Mouse (Mus musculus): ENCODE data around the gene Tnip2.

Gene Tnip2

GRCm38 (mm10) chr5:34524511-34524910, 10.7 kb upstream of the Tnip2 start:
- DNase-seq (ENCODE audit: extremely low spot score, low read depth, low spot score): no peak

GRCm38 (mm10) chr5:34523958-34524485, 10.2 kb upstream of the Tnip2 start:
- no peak for DNase-seq (ENCODE audit: extremely low spot score, low read depth, low spot score)

- no peak for DNase-seq (ENCODE audit: extremely low spot score, low read depth, low spot score)
Observed at GRCm38 (mm10) chr5:34521337-34521736, 7.5 kb upstream of the Tnip2 start.

DNA sequence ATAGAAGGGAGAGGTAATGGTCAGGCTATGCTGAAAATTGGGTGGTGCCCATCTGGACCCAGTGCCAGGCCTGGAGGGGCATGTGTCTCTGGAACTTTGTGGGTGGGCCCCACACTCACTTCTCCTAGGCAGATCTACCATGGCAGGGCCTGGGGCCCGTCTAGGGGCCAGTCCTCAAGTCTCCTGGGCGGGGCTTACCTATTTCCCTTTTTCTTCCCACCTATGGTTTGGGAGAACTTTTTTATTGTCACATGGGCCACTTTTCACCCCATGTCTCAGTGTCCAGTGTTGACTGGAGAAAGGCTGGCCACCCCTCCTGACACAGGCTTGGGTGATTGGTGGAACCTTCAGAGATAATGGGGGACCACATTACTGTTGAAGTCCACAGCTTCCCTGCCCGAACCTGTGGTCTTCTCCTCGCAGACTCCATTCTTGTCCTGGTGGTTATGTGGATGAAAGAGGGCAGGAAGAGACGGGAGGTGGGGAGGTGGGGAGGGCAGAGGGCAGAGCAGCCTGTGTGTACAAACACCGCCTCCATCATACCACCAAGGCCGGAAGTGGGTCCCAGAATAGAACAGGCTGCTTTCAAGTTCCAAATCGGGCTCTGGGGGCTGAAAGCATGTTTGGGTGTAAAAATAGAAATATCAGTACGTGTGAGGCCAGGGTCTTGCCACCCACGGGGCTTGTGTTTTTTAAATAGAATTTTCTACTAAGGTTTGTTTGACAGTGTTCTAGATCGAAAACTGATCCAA, 6.8 kb upstream of the Tnip2 start:
- DNase-seq (ENCODE audit: extremely low spot score, low read depth, low spot score): no peak

- no peak for DNase-seq (ENCODE audit: extremely low spot score, low read depth, low spot score)
Observed at GRCm38 (mm10) chr5:34519389-34519910, 5.7 kb upstream of the Tnip2 start.

DNA sequence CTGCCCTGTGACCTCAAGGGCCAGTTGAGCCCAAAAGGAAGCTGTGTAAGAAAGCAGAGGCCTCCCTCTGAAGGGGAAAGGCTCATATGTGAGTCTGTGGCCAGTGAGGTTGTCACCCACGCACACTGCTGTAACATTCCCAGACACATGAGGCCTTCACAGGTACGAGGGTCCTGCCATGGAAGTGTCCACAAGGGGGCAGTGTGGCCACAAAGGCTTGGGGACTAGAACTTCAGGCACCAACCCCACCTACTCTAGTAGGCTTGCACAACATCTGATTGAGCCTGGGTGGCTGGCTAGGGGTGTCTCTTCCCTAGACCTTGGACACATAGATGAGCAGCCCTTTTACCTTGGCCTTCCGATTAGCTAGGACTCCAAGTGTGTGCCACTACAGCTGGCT, 4.1 kb upstream of the Tnip2 start:
- no peak for DNase-seq (ENCODE audit: extremely low spot score, low read depth, low spot score)

DNA sequence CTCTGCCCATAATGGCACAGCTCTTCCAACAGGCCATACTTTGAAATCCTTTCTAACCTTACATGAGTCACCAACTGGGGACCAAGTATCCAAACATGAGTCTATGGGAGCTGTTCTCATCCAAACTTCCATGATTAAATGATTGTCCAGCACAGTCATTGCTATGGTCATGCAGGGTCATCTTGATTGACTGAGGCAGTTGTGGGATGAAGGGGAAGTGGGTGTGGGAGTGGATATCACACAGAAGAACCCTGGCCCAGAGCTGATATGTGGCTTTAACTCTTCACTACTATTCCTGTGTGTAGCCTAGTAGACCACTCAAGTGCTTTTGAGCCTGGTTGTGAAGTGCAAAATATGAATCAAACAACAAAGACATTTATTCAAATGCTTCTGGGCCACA, 1.3 kb upstream of the Tnip2 start:
- DNase-seq (ENCODE audit: extremely low spot score, low read depth, low spot score): no peak

- no peak for DNase-seq (ENCODE audit: extremely low spot score, low read depth, low spot score)
Observed at GRCm38 (mm10) chr5:34514218-34514566, 401 bp upstream of the Tnip2 start.

- DNase-seq (ENCODE audit: extremely low spot score, low read depth, low spot score): no peak
Observed at GRCm38 (mm10) chr5:34512486-34512885, 1.3 kb downstream of the Tnip2 start.

- no peak for DNase-seq (ENCODE audit: extremely low spot score, low read depth, low spot score)
Observed at GRCm38 (mm10) chr5:34502821-34503220, 11.0 kb downstream of the Tnip2 start.

DNA sequence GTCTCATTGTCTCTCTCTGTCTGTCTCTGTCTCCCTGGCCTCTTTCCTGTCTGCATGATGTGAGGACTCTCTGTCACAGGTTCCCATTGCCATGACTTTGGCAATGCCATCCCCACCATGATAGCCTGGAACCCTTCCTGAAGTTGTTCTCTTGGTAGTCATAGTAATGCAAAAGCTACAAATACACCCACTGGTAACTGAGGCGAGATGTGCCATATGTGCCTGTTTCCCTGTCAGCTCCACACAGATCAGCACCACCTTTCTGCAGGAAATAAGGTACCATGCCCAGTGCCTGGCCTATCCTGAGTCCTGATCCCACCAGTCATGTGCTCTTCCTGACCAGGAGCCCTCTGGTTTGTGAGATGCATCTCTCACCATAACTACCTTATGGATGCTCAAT, 11.4 kb downstream of the Tnip2 start:
- DNase-seq (ENCODE audit: extremely low spot score, low read depth, low spot score): no peak

- DNase-seq (ENCODE audit: extremely low spot score, low read depth, low spot score): no peak
Observed at GRCm38 (mm10) chr5:34501588-34501987, 12.2 kb downstream of the Tnip2 start.

DNA sequence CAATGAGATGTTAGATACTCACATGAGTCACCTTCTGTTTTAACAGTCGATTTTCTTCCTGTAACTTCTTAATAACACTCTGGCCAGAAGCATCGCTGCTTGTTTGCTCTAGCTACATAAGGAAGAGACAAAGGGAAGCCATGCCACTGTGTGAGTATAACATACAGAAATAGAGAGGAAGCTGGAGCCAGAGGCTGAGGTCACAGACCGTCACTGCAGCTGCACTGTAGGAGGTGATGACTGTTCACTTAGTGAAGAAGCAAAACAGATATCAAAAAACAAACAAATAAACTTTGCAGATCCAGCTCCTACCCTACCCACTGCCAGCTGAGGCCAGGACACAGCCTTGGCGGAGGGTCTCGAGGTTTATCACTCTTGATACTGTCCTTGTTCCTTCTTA, 12.9 kb downstream of the Tnip2 start:
- no peak for DNase-seq (ENCODE audit: extremely low spot score, low read depth, low spot score)

DNA sequence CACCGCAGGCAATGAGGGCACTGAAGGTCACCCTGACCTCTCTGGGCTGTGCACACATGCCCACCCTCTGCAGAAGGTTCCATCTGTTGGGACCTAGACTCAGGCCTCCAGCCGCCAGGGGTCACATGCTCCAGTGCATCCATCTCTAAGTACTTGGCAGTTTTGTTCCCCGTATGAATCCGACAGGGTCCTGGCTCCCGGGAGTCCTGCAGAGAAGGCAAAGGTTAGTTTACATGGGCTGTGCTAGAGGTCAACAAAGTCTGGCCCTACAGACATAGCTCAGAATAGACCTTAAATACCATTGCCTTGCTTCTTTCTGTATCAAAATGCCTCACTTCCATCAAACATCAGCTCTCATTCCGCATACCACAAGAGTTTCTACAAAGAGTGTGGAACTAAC, 17.0 kb downstream of the Tnip2 start:
- DNase-seq (ENCODE audit: extremely low spot score, low read depth, low spot score): no peak

DNA sequence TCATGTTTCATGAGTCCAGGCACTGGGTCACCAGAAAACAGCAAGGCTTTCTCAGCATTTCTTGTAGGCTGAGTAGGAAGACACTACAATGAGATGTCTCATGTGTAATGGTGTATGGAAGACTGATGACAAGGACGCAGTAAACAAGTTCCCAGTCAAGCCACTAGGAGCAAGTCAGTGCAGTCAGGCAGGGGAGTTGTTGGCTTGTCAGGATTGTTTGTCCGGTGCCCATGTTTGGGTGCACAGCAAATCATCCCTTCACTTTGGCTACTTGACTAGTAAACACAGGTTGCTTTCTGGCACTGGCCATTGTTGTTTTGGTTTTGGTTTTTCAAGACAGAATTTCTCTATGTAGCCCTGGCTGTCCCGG, 24.4 kb downstream of the Tnip2 start:
- DNase-seq (ENCODE audit: extremely low spot score, low read depth, low spot score): no peak

- no peak for DNase-seq (ENCODE audit: extremely low spot score, low read depth, low spot score)
Observed at GRCm38 (mm10) chr5:34488741-34489417, 24.9 kb downstream of the Tnip2 start.

DNA sequence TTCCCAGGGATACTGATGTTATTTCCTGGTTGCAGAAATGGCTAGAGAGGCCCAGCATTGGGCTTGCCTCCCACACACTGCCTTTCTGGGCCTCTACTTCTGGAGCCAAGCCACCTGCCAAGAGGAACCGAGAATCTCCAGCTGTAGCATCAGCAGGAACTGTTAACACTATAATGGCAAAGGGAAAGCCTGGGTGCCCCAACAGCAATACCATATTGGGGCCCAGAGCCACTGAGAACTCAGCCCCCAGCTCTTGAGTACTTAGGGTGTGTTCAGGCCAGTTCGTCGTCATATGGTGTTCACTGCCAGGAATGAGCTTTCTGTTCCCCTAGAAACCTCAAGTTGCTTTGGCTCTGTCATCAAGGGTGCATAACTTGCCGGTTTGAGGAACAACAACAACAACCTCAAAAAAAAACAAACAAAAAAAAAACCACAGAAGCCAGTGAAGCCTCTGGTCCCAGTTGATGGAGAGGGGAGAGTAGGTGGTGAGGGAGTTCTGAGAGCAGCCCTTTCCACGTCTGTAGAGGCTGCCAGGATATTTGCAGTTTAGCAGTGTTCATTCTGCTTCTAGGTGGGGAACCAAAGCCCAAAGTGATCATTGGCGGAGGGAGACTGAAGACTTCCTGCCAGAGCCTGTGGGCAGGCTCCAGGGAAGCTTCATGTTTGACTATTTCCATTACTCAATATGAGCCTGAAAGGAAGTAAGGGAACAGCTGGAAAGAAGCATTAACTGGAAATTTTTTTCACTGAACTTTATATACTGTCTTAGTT, 26.3 kb downstream of the Tnip2 start:
- no peak for DNase-seq (ENCODE audit: extremely low spot score, low read depth, low spot score)

DNA sequence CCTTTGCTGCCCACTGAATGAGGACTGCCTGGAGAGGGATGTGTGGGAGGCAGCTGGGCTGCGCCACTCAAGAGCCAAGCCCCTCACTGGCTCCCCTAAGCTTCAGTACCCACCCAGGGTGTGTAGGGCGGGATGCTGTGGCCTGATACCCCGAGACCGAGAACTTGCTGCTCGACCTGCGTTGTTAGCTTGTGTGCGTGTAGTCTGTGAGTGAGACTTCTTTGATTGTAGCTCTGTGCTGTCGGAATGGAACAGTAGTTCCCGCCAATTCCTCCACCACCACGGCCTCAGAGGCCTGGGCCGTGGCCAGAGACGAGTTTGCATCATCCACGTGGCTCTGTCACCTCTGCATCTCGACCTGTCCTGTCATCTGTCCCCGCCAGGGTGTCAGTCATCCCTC, 28.1 kb downstream of the Tnip2 start:
- DNase-seq (ENCODE audit: extremely low spot score, low read depth, low spot score): no peak

DNA sequence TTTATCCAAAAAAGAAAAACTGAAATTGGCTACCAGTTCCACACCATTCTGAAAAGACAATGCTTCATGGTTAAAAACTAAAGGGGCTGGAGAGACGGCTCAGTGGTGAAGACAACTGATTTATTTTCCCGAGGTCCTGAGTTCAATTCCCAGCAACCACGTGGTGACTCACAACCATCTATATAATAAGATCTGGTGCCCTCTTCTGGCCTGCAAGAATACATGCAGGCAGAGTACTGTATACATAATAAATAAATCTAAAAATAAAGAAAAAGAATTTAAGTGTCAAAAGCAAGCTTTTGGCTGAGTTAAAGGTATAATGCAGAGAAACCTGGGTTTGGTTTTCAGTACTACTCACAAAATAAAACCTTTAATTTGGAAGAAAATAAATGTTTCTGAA, 32.9 kb downstream of the Tnip2 start:
- DNase-seq (ENCODE audit: extremely low spot score, low read depth, low spot score): no peak

DNA sequence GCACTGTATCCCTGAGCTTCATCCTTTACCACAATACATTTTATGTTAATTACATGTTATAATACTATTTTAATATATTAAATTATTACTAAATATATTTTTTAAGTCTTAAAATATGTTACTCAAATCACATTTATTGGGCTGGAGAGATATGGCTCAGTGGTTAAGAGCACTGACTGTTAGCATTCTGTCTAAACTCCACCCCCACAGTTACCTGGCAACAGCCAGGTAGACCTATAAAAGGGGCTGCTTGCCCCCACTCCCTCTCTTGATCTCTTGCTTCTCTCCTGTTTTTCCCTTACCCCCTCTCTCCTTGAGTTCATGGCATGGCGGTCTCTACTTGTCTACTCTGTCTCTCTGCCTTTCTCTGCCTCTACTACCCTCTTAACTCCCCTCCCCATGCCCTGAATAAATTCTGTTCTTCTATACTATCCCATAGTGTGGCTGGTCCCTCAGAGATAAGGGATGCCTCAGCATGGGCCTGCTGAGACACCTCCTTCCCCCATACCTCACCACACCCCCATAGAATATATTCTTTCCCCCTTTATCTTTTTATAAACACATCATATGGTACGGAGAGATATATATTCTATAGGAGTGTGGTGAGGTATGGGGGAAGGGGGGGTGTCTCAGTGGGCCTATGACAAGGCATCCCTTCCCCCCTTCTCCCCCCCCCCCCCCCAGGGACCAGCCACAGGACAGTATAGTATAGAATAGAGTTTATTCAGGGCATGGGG, 45.6 kb downstream of the Tnip2 start:
- DNase-seq (ENCODE audit: extremely low spot score, low read depth, low spot score): no peak

DNA sequence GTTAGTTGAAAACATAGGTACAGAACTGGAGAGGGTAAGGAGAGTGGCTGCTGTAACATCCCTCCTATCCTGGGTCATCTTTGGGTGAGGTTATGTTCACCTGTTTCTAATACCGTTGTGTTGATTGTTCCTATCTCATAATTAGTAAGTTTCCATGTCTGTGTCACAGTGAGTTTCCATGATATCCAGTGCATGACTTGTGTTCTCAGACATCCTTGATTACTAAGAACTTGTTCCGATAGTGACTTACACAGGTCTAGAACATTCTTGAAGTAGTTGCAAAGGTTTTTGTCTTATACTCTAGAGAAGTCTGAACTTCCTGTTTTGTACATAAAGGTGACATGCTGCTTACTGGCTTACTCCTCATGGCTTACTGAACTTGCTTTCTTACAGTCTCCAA, 47.1 kb downstream of the Tnip2 start:
- no peak for DNase-seq (ENCODE audit: extremely low spot score, low read depth, low spot score)
